Mouse (Mus musculus) bone marrow macrophage, adult 2 months (primary cell): ENCODE measurements around the gene Scoc. TPM values are rescaled to one million over a fixed set of nuclear protein-coding genes. Genes with fewer than 3 reads are reported as not detected.

Experiments used
- H3K27ac ChIP-seq: 2 replicates; pipeline ENCODE4 v1.5.1; 2012; ENCODE audit warnings: low read depth, low read length; ENCODE audit not compliant: insufficient read depth
- H3K4me1 ChIP-seq: 2 replicates; pipeline ENCODE4 v1.6.1; 2012; ENCODE audit warnings: low read length; ENCODE audit not compliant: control insufficient read depth, insufficient read depth
- H3K4me3 ChIP-seq: 2 replicates; pipeline ENCODE4 v1.5.1; 2012; ENCODE audit warnings: mild to moderate bottlenecking, low read length, moderate library complexity; ENCODE audit not compliant: insufficient read depth
- CTCF ChIP-seq: IDR thresholded peaks from 2 replicates; pipeline ENCODE4 v1.5.1; 2012; ENCODE audit warnings: low read depth, mild to moderate bottlenecking, low read length, moderate library complexity
- POLR2A ChIP-seq: IDR thresholded peaks from 2 replicates; pipeline ENCODE4 v1.6.1; 2012; ENCODE audit warnings: mild to moderate bottlenecking, low read depth, low read length, borderline replicate concordance
- polyA plus RNA-seq: library from polyadenylated mRNA; stranded (reverse); fragments of >200 nt; gene quantifications from 2 replicates; pipeline ENCODE4 v1.2.4, GENCODE M21; 2012; ENCODE audit not compliant: missing spikeins, insufficient read depth, insufficient read length

The Scoc gene
- polyA plus RNA-seq, 1 experiment = 49.5 TPM

DNA sequence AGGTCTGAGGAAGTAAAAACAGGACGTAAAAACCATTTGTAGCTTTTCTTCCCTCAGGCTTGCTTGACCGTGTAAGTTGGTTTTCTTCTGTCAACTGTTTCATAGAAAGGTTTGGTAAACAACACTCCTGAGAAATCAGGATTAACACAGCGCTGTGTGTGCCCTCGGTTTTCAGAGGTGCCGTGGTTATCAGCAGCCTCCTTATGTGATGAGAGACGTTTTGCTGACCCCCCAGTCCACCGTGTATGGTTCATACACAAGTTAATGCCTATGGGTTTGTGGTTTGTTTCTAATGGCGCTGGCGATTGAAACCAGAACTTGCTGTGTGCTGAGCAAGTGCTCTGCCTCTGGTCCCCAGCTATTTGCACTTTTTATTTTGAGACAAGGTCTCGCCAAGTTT lies 52.6 kb downstream of the Scoc start:
- Histone ChIP-seq H3K4me3 (no peak overlapping the region), H3K27ac (no peak overlapping the region), H3K4me1 (no peaks in the 10 kb centered on the region)
- TF ChIP-seq CTCF = no peak
- TF ChIP-seq POLR2A = no peak

DNA sequence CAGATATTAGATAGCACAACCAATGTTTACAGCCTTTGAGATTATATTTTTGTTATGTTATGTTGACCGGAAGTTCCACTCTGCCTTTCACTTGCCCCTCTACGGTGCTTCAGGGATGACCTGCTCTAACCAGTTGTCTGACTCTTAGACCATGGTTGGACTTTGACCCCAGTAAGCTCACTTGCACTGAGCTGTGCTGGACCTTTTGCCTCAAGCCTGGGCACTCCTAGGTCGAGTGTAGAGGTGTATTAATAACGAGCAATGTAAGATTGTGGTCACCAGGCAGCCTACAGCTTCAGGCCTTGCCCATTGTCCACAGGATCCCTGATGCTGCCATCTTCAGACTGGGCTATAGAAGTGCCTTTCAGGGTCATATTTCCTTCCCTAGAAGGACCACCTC lies 60.5 kb downstream of the Scoc start:
- Histone ChIP-seq H3K4me3 (no peak overlapping the region), H3K27ac (no peak overlapping the region), H3K4me1 (no peaks in the 10 kb centered on the region)
- TF ChIP-seq CTCF (no peak), POLR2A (no peak)

DNA sequence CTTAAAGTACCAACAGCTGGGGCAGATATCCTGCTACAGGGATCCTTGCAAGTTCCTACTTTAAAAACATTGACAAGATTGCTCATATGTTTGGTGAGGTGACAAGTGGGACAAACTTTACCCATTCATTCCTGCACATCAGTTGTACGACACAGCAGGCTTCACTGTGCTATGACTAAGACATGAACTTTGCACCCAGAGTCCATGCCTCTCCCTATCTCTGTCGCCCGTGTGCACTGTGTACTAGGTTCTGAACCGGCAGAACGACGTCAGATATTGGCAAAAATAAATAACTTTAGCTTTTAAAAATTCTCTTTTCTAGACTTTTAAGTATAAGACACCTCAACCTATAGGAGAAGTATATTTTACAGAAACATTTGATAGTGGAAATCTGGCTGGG lies 61.5 kb downstream of the Scoc start:
- no peak overlapping the region for H3K27ac ChIP-seq
- no peaks in the 10 kb centered on the region for H3K4me1 ChIP-seq
- H3K4me3 ChIP-seq = no peak overlapping the region
- TF ChIP-seq POLR2A (no peak), CTCF (no peak)

DNA sequence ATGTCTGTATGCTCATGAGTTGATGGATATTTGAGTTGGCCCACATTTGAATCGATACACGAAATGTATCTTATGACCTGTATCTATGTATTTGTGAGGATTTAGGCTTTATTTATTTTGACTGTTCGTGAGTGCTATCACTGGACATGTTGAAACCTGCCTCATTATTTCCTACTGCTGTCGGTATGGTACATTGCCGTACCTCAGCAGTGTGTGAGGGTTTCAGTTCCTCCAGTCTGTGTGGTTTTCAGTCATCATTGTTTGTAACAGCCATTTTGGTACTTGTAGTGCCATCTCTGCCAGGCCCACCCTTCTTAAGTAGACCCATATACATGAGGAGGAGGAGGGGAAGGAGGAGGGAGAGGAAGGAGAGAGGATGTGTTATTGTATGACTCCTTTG lies 63.9 kb downstream of the Scoc start:
- H3K27ac ChIP-seq = no peak overlapping the region
- no peak for TF ChIP-seq CTCF
- TF ChIP-seq POLR2A = no peak
- no peaks in the 10 kb centered on the region for H3K4me1 ChIP-seq
- no peak overlapping the region for H3K4me3 ChIP-seq

DNA sequence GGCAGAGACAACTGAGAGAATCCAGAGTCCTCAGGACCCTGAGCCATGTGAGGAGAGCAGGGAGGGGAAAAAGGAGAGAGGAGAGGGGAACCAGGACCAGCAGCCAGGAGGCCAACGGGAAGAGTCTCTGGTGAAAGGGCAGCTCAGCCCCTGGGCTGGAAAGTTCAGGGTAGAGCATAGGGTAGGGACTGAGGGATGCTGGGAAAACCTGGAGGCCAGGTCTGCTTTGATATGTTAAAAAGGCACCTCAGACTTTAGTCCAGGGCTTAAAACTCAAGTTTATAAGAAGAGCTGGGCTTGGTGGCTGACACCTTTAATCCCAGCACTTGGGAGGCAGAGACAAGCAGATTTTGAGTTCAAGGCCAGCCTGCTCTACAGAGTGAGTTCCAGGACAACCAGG lies 65.7 kb downstream of the Scoc start:
- Histone ChIP-seq H3K4me3 (no peak overlapping the region), H3K4me1 (no peaks in the 10 kb centered on the region), H3K27ac (no peak overlapping the region)
- TF ChIP-seq CTCF = no peak
- TF ChIP-seq POLR2A = no peak

DNA sequence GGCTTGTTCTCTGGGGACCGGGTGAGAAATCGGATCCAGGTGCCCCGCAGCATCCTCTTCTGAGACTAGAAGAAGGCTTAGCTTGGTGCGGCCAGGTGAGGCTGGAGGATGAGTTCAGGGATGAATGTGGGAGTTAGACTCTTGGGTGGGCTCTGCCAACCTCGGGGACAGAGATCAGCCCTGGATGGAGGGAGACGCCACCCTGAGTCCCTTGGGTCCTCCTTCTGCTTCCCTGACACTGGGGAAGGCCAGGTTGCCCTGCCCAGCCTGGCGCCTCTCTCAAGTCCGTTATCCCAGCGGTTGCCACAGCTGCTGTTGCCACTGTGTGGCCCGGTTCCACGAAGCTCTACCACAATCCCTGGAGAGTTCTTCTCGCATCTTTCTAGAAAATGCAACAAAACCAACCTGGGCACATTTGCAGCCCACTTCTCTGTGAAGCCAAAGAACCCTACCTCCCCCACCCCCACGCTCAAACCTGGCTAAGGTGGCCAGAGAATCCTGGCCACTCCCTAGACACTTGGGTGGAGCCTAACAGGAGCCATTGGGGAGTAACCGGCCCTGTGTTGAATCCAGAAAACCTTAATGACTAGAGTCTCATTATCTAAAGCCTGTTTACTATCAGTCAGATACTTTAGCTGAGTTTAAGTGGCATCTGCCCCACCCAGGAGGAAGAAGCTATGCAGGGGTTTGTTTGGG lies 68.0 kb downstream of the Scoc start:
- H3K27ac ChIP-seq = no peak overlapping the region
- no peak for TF ChIP-seq CTCF
- no peak for TF ChIP-seq POLR2A
- no peaks in the 10 kb centered on the region for H3K4me1 ChIP-seq
- H3K4me3 ChIP-seq = no peak overlapping the region; the same call in 1 of the 2 replicates

DNA sequence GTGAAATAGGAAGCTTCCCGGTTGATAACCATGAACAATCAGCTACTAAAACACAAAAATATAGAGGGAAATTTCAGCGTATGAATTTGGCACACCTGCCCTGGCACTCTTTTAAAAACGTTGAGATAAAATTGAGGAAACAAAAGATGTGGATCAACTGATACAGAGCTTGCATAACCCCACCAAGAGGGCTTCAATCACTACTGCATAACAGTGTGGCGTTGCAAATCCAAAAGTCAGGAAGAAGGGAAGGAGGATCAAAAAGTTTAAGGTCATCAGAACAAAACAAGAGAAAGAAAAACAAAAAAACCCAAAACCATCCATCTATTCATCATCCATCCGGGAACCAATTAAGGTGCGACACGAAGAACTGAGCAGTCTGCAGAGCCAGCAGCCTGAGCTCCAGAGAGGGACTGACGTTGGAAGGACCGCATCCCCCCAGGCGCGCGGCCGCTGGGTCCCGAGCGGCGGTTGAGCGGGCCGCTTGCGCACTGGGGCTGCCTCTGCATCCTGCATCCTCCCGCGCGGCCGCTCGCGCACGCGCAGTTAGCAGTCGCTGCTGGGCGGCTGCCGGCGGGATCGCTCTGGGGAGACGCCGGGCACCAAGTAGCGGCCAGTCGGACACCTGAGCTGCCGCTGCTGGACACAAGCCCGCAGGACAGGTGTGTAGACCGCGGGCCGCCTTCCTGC lies 68.7 kb downstream of the Scoc start, which contains the start of gene Clgn:
Clgn (plus strand) TSS at position 552 of the 690 bp plus-strand sequence.
- peak within 1 kb of the TSS; percentile 13; the same call in 1 of the 2 replicates for H3K4me3 ChIP-seq
- no peaks in the 10 kb centered on the region for H3K4me1 ChIP-seq
- no peak within 1 kb of the TSS for H3K27ac ChIP-seq
- TF ChIP-seq POLR2A = no peak

DNA sequence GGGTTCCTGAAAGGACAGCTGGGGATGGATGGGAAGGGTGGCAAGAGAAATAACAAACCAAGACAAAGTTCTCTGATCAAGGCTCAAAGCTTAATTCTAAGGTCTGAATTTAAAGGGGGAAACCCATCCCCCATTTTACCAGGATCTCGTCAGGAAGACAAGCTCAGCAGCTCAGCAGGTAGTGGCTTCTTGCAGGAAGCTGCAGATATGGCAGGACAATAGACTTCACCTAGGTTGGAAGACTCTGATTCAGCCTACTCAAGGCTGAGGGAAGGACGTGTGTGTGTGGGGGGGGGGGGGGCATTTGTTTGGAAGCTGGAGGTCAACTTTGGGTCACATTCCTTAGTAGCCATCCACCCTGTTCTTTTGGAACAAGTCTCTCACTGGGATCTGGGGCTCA lies 75.3 kb downstream of the Scoc start:
- H3K4me1 ChIP-seq = no peaks in the 10 kb centered on the region
- no peak for TF ChIP-seq POLR2A
- no peak for TF ChIP-seq CTCF
- H3K4me3 ChIP-seq = no peak overlapping the region
- no peak overlapping the region for H3K27ac ChIP-seq

DNA sequence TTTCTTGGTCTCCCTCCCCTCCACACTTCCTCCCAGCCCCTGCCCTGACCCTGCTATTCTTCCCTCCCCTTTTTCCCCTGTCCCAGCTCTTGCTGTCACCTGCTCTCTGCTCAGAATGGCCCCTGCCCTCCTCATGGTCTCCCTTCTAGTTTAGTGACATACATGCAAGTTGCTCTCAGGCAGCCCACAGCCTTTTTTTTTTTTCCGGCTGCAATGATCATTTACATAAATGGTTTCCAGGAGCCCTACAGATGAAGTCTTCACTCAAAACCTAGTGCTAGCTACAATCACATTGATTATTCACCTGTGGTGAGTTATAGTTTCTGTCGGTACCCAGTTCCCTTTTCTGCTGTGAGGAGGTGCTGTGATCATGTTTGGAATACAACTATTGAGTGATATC lies 77.2 kb downstream of the Scoc start:
- H3K27ac ChIP-seq = no peak overlapping the region
- TF ChIP-seq POLR2A (no peak), CTCF (no peak)
- no peaks in the 10 kb centered on the region for H3K4me1 ChIP-seq
- no peak overlapping the region for H3K4me3 ChIP-seq

DNA sequence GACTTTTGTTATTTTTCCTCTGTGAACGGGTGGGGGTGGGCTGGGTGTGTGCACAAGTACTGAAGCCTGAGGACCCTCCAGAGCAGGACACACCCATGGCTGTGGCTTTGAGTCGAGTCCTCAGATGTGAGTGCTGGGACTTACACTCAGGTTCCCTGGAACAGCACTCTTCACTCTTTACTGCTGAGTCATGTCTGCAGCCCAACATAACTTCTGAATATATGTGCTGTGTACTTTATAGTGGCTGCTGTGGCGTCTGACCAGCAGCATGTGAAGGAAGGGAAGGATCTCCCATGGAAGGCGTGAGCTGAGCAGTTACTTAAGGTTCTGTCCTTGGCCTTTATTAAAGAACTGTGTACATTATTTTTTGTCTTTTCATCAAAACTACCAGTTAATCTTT lies 78.0 kb downstream of the Scoc start:
- H3K27ac ChIP-seq = no peak overlapping the region
- TF ChIP-seq POLR2A (no peak), CTCF (no peak)
- no peaks in the 10 kb centered on the region for H3K4me1 ChIP-seq
- no peak overlapping the region for H3K4me3 ChIP-seq

Other genes starting within 250 kb of the Scoc start
- 0.49 and 1.1 TPM in 2 replicates for gene Ucp1, start 168.0 kb downstream of the Scoc start, polyA plus RNA-seq
- gene Elmod2, start 125.9 kb downstream of the Scoc start, polyA plus RNA-seq = 14.2 and 15.0 TPM in 2 replicates
- not detected in 2 replicates for gene Mgat4d, start 109.9 kb downstream of the Scoc start, polyA plus RNA-seq
- gene Clgn, start 68.5 kb downstream of the Scoc start, polyA plus RNA-seq = 0.20 TPM in 1 of 2 replicates, not detected in the other
- not detected in 2 replicates for gene Olfr370, start 77.4 kb upstream of the Scoc start, polyA plus RNA-seq
- 130 and 134 TPM in 2 replicates for gene Ndufb7, start 108.3 kb upstream of the Scoc start, polyA plus RNA-seq
- gene Tecr, start 149.6 kb upstream of the Scoc start, polyA plus RNA-seq = 189 and 215 TPM in 2 replicates
- gene Dnajb1, start 149.8 kb upstream of the Scoc start, polyA plus RNA-seq = 19.4 and 19.9 TPM in 2 replicates
- gene Gipc1, start 194.3 kb upstream of the Scoc start, polyA plus RNA-seq = 25.6 and 32.2 TPM in 2 replicates
- gene Ptger1, start 208.3 kb upstream of the Scoc start, polyA plus RNA-seq = 0.16 and 0.53 TPM in 2 replicates
- gene Pkn1, start 240.8 kb upstream of the Scoc start, polyA plus RNA-seq = 148 and 174 TPM in 2 replicates